Mouse (Mus musculus) v-Abl transformed pro-B cells (cell line): ENCODE measurements around the gene Nt5dc2.

Experiments
- in situ Hi-C, 2 experiments: fragments of 400-800 bp; cut with MboI; formaldehyde crosslinking; loops; one replicate each; pipeline ENCODE4 v1.15.1; 2025; ENCODE audit not compliant: unreplicated experiment in 2 of 2

The Nt5dc2 gene

GRCm38 (mm10) chr14:31134015-31135000 is 3.5 kb downstream of the Nt5dc2 start:
- in situ Hi-C loops = no loop called here

- in situ Hi-C loops = no loop called here
Observed at GRCm38 (mm10) chr14:31135495-31136410, 4.9 kb downstream of the Nt5dc2 start.

DNA sequence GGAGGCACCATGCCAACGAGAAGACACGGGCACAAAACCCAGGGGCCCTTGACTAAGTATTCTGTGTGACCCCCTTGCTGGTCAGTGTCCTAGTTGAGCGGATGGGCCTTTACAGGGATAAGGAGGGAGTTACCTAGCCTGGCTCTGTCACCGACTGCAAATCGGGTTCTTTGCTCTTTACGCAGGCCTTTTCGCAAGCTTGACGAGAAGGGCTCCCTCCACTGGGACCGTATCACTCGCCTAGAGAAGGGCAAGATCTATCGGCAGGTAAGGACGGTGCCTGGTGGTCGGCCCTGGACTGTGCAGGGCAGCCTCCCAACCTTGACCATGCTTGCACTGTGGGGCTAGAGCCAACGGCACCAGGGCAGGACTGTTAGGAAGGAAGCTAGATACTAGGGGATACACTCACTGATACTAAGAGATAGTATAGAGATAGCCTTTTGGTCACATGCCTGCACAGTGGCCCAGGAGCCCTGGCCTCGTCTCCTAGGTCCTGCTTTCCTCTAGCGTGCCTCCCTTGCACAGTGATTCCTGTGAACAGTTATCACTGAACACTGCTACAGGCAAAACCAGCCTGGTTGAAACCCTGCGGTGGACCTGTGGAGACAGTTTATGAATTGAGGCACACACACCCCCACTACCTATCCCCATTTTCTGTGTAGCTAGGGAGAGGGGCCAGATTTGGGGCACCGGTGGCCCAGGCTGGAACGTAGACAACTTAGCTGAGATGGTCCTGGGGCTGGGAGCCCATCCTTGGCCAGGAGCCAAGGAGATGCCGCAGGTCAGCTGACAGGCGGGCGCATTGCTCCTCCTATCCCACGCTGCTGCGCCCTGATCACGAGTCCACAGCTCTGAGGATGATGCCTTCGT is 5.8 kb downstream of the Nt5dc2 start:
- in situ Hi-C loops = no loop called here

- in situ Hi-C loops = no loop called here
Observed at GRCm38 (mm10) chr14:31137281-31137595, 6.4 kb downstream of the Nt5dc2 start.

- in situ Hi-C loops = no loop called here
Observed at GRCm38 (mm10) chr14:31137791-31138190, 6.9 kb downstream of the Nt5dc2 start.

DNA sequence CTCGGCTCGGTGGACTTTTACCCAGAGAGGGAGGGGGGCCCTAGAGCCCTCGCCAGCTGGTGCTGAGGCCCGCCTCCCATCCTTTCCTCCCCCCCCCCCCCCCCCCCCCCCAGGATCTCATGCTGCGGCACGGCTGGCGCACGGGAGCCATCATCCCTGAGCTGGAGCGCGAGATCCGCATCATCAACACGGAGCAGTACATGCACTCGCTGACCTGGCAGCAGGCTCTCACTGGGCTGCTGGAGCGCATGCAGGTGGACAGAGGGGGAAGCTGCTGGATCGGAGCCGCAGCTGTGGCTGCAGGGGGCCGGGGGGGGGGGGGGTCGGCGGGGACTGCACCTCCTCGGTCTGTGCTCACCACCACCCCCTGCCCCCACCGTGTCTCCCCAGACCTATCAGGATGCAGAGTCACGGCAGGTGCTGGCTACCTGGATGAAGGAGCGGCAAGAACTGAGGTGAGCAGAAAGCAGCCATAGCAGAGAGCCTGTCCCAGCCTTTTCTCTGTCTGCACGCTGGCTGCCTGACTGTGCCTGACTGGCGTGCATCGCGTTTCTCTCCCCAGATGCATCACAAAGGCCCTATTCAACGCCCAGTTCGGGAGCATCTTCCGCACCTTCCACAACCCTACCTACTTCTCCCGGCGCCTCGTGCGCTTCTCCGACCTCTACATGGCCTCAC is 7.5 kb downstream of the Nt5dc2 start:
- in situ Hi-C loops = no loop called here

DNA sequence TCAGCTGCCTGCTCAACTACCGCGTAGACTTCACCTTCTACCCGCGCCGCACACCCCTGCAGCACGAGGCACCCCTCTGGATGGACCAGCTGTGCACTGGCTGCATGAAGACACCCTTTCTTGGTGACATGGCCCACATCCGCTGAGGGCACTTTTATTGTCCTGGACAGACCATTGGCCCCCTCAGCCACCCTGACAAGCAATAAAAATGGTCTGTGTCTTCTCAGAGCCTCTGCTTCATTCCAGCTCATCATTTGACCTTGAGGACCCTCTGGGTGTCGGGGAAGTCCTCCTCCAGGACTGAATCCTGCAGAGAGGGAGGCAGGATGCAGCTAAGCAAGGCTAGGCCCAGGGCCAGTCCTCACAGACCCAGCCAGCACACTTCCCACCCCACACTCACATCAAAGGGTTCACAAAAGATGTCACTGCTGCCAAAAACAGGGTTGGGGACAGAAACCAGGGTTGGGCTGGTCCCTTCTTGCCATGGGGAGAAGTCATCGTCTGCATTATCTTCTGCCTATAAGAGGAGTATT is 8.1 kb downstream of the Nt5dc2 start:
- in situ Hi-C loops = no loop called here

DNA sequence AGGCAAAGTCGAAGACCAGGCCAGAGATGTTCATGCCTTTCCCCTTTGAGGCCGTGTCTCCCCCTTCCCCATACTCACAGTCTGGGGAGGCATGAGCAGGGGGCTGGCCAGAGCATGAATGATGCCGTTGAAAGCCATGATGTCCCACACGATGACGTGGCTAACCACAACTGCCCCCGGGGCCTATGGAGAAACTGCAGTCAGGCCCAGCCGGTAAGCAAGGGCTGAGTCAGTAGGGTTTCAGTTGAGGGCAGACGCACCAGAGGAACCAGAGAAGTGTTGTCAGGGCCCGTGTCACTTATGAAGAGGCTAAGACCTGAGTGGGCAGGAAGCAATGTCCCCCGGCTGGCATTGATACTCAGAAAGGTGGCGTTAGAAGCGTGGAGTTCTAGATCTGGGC is 8.8 kb downstream of the Nt5dc2 start:
- in situ Hi-C loops = no loop called here

GRCm38 (mm10) chr14:31140141-31140540 is 9.3 kb downstream of the Nt5dc2 start:
- in situ Hi-C loops = no loop called here

- in situ Hi-C loops = no loop called here
Observed at GRCm38 (mm10) chr14:31141011-31141410, 10.2 kb downstream of the Nt5dc2 start.

DNA sequence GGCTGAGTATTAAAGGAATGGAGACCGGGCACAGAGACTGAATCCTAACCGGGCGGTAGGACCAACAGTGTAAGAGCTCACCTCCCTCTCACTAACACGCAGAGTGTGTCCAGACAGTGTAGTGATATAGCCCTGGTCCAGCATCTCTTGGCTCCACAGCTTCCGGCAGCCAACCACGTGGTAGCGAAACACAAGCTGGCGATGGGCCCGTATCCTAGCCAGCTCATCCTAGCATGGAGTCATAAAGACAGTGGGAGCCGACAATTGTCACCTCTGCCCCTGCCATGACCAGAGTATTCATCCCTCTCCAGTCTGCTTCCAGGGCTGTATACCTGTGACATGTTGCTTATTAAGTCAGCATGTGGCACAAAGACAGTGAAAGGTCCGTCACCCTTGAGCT is 14.8 kb downstream of the Nt5dc2 start:
- in situ Hi-C loops = no loop called here

DNA sequence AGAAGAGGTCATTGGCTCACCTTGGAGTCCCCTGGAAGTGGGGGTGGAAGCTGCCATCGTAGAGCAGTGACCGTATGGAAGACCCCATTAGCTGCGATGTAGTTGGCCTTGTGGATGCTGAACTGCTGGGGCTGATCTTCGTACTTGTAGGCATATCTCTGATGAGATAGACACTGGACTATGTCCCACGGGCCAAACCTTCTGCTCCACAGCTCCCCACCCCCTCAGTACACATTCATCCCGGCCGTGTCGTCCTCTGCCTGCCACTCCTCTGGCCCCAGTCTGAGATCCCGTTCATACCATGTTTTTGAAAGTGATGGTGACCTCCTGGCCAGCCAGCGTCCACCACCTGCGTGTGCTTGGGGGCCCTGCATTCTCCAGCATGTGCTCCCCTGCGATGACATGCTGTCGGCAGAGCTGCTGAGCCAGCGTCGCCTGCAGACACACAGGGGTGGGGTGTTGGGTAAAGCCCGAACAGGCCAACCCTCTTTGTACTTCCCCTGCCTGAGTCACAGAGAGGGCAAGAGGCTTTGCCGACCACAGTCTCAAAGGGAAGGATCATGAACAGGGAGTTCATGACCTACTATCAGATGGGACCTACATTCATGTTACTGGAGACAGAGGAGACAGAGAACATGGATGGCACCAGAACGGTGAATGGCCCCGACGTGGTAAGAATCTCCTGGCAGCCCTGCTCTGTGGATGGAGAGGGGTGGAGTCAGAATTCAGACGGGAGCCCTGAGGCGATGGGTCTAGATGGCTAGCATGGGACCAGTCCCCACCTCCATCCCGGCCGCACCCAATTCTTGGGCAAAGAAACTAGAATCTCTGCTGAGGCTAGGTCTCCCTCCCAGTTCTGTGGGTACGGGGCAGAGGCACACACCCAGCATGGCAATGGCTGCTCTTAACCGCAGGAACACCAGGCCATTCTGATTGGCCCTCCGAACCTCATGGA is 29.6 kb downstream of the Nt5dc2 start:
- in situ Hi-C loops = no loop called here

DNA sequence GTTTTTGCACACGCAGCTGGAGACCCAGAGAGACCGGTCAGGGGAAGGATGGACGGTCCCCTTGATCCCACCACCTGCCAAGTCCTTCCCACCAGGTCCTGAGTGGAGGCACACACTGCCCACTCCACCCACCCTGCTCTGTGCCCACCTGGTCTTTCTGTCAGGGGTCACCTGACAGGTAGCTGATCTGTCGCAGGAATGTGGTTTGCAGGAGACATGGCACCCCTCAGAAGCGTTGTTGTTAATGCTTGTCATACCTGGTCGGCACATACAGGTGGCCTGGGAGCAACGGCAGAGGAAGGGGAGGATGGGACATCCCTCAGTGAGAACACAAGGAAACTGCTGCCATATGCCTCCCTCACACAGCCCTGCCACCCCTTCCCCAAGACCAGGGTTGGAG is 30.3 kb downstream of the Nt5dc2 start:
- in situ Hi-C loops = no loop called here

DNA sequence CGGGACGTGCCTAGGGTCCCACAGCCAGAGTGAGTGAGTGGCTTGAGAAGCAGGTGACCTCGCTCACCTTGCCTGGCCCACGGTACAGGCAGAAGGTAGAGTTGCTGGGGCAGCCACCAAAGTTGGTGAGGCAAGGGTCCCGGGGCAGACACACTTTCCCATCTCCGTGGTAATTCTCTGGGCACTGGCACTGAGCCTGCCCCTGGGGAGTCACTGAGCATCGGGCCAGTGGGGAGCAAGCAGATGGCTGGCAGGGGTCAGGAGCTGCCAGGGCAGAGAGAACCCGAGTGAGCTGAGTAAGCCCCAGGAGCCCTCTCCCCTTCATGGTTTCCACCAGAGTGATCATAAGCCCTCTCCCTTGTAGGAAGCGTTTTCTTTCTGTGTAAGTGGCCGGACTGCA is 30.8 kb downstream of the Nt5dc2 start:
- in situ Hi-C loops = no loop called here

- in situ Hi-C loops = no loop called here
Observed at GRCm38 (mm10) chr14:31164067-31164466, 33.2 kb downstream of the Nt5dc2 start.

- in situ Hi-C loops = no loop called here
Observed at GRCm38 (mm10) chr14:31165010-31165409, 34.2 kb downstream of the Nt5dc2 start.

DNA sequence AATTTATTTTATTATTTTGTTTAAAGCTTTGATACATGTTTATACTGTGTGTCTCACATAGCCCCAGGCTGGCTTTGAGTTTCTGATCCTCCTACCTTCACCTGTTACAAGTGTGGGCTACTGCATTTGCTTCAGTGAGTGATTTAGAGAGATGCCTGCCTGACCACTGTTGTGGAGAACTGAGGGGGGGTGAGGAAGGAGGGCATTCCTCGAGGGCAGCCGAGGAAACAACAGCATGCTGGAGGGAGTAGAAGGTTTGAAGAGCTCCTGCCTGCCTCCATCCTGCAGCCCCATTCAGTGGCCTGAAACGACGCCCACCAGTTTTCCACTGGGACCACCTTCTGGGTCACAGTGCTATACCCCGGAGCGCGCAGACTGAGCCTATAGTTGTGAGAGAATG is 34.6 kb downstream of the Nt5dc2 start:
- in situ Hi-C loops = no loop called here

DNA sequence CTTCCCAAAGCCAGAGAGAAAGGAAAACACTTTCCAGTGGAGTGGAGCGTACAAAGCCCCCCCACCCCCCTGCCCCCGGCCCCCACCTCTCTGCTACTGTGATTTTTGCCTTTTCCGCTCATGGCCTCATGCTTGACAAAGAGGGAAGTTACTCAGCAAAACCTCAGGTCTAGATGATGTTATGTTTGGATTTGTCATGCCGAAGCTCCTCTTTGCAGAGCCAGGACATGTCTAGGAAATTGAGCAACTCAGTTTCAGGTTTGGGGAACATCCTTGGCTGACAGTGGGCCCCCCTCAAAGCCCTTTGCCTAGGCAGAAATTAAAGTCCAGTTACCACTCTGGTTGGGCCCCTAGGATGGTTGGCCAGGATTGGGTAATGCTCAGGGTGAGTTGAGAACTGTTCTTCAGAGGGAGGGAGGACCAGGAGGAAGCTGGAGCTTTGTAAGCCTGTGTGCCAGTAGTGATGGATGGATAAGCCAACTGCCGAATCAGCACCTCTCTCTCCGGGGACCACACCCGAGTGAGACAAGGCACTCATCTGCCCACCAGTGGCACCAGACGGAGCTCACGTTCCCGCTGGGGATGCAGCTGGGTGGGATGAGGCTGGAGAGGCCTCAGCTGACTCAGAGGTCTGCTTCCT is 35.3 kb downstream of the Nt5dc2 start:
- in situ Hi-C loops = no loop called here
